Mouse (Mus musculus): ENCODE results near the gene Osbp2. TPM values are rescaled to one million over a fixed set of nuclear protein-coding genes. Genes with fewer than 3 reads are reported as not detected.
A peak's percentile ranks its signal among the peaks of the same experiment; 100 is the strongest.

The Osbp2 gene
- polyA plus RNA-seq, 1 experiment, result 3.3 TPM

DNA sequence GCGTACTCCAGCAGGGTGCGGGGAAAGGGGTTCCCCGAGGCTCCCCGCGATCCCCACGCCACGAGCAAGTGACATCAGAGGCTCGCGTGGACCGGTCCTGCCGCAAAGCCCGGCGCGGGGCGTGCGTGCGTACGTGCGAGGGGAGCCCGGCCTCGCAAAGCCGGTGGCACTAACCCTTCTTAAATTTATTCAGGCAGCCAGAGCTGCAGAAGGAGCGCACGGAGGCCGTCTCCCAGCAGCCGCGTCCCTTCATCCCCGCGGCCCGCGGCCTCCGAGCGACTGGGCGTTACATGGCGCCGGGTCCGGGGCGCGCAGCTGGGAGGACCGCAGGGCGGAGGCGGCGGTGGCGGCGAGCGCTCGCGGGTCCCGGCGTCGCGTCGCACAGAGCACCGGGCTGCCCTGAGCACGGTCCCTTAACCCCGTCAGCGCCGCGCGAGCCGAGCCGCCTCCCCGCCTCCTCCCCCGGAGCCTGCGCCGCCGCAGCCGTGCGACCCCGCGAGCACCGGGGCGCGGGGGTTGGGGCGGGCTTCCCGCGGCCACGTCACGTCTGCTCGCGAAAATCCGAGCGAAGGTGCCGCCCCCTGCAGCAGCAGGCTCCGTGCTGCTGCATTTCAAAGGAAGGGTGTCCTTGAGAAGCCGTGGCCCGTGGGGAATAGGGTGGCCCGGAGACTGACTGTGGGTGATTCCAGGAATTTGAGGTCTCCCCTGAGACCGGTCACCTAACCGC is 101.8 kb downstream of the Osbp2 start:
- peak; percentile 4 for DNase-seq
- H3K27ac ChIP-seq (ENCODE audit: insufficient read depth, low read depth, low read length), result no peak overlapping the region
- 1% methylated on average over 79 of the region's 90 CpGs for WGBS
- no peaks in the 10 kb centered on the region for H3K4me1 ChIP-seq (ENCODE audit: control insufficient read depth, insufficient read depth, low read length)
- H3K4me3 ChIP-seq (ENCODE audit: insufficient read depth, low read depth, low read length), result peak overlapping the region; percentile 54
- no peak for TF ChIP-seq CTCF (conservative IDR thresholded peaks at IDR 0.05; ENCODE audit: insufficient read depth, insufficient read length, low read depth, low read length)
- TF ChIP-seq POLR2A (IDR thresholded peaks at IDR 0.05; ENCODE audit: low read depth, low read length), result no peak
- H3K36me3 ChIP-seq (ENCODE audit: control insufficient read depth, insufficient read depth, low read length), result no peaks in the 10 kb centered on the region
- no peaks in the 10 kb centered on the region for H3K27me3 ChIP-seq (replicated peaks; ENCODE audit: control insufficient read depth, insufficient read depth, low read length)

DNA sequence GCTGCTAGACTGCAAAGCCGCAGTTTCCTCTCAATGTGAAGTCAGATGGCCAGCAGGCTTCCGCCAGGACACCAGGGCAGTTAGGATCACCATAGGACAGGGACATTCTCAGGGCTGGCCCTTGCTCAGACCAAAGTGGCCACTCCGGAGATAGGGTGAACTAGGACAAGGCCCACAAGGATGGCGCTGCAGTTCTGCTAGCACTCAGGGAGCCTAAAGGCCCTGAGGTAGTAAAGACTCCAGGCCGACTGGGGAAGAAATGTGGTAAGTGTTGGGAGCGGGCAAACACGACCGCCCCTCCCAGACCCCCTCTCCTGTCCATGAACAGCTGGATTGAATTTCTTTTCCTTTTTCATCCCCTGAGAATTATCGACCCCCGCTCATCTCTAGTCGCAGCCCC is 102.4 kb downstream of the Osbp2 start:
- Histone ChIP-seq H3K36me3 (ENCODE audit: control insufficient read depth, insufficient read depth, low read length) (no peaks in the 10 kb centered on the region), H3K4me1 (ENCODE audit: control insufficient read depth, insufficient read depth, low read length) (no peaks in the 10 kb centered on the region), H3K27me3 (replicated peaks; ENCODE audit: control insufficient read depth, insufficient read depth, low read length) (no peaks in the 10 kb centered on the region), H3K27ac (ENCODE audit: insufficient read depth, low read depth, low read length) (no peak overlapping the region), H3K4me3 (ENCODE audit: insufficient read depth, low read depth, low read length) (peak overlapping the region; percentile 54; the same call in 1 of the 2 replicates)
- no peak for TF ChIP-seq POLR2A (IDR thresholded peaks at IDR 0.05; ENCODE audit: low read depth, low read length)
- 30% methylated on average over 11 of the region's 11 CpGs for WGBS
- DNase-seq, result no peak

DNA sequence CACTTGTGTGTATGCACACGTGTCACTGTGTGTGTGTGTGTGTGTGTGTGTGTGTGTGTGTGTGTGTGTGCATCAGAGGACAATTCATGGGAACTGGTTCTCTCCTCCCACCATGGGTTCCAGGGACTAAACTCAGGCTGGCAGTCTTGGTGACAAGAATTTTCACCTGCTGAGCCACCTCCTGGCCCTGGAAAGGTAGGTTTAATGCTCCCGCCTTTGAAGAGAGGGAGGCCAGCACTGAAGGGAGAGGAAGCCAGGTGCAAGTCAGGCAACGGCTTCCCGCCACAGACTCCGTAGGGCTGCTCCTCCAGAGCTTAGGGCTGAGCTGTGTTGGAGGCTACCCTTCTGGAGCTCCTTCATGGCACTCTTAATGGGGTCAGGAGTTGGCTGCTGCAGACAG is 104.3 kb downstream of the Osbp2 start:
- 80% methylated on average over 5 of the region's 5 CpGs for WGBS
- TF ChIP-seq POLR2A (IDR thresholded peaks at IDR 0.05; ENCODE audit: low read depth, low read length) (no peak), CTCF (conservative IDR thresholded peaks at IDR 0.05; ENCODE audit: insufficient read depth, insufficient read length, low read depth, low read length) (no peak)
- no peaks in the 10 kb centered on the region for H3K27me3 ChIP-seq (replicated peaks; ENCODE audit: control insufficient read depth, insufficient read depth, low read length)

DNA sequence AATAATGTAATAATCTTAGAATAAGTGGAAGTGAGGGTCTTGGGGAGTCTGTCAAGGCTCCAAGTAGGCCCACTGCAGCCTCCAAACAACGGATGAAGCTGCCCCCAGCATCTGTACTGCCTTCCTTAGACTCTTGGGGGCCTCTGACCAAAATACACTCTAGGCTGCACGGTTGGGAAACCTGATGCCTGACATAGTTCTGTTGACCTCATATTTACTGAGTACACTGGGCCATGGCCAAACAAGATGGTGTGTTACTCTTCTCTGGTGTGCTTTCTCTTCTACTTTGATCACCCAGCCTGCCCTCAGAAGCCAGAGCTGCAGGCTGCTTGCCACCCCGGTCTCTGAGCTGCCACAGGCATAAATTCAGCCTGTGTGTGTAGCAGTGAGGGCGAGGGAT is 108.4 kb downstream of the Osbp2 start:
- H3K4me3 ChIP-seq (ENCODE audit: insufficient read depth, low read depth, low read length), result no peak overlapping the region
- WGBS, result 63% methylated on average over 4 of the region's 4 CpGs
- H3K27me3 ChIP-seq (replicated peaks; ENCODE audit: control insufficient read depth, insufficient read depth, low read length), result no peaks in the 10 kb centered on the region
- H3K36me3 ChIP-seq (ENCODE audit: control insufficient read depth, insufficient read depth, low read length), result no peaks in the 10 kb centered on the region
- H3K4me1 ChIP-seq (ENCODE audit: control insufficient read depth, insufficient read depth, low read length), result no peaks in the 10 kb centered on the region
- TF ChIP-seq CTCF (conservative IDR thresholded peaks at IDR 0.05; ENCODE audit: insufficient read depth, insufficient read length, low read depth, low read length), result no peak
- no peak for TF ChIP-seq POLR2A (IDR thresholded peaks at IDR 0.05; ENCODE audit: low read depth, low read length)
- no peak overlapping the region for H3K27ac ChIP-seq (ENCODE audit: insufficient read depth, low read depth, low read length)
- DNase-seq, result no peak

More for the DNA sequence above, 104.3 kb downstream of the Osbp2 start:
- no peaks in the 10 kb centered on the region for H3K36me3 ChIP-seq (ENCODE audit: control insufficient read depth, insufficient read depth, low read length)
- no peaks in the 10 kb centered on the region for H3K4me1 ChIP-seq (ENCODE audit: control insufficient read depth, insufficient read depth, low read length)
- no peak overlapping the region for H3K4me3 ChIP-seq (ENCODE audit: insufficient read depth, low read depth, low read length)
- DNase-seq, result no peak
- H3K27ac ChIP-seq (ENCODE audit: insufficient read depth, low read depth, low read length), result no peak overlapping the region

DNA sequence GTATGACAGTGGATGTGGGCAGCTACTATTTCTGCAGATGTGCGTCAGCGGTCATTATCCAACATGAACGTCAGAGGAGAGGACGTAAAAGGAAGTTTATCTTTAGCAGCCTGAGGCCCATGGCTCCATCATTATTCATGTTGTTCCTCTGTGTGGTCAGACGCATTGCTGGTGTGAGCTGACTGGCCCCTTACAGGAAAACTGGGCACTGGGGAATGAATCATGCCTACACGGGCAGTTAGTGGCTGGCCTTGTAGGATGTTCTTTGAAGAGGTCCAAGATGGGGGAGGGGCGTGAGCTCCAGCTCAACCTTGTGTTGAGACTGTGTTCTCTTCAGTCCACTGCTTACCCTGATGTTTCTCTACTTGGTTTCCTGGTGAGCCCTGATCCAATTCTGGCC is 109.0 kb downstream of the Osbp2 start:
- H3K27ac ChIP-seq (ENCODE audit: insufficient read depth, low read depth, low read length), result no peak overlapping the region
- no peaks in the 10 kb centered on the region for H3K4me1 ChIP-seq (ENCODE audit: control insufficient read depth, insufficient read depth, low read length)
- H3K4me3 ChIP-seq (ENCODE audit: insufficient read depth, low read depth, low read length), result no peak overlapping the region
- WGBS, result 69% methylated on average over 7 of the region's 7 CpGs
- no peak for DNase-seq
- no peaks in the 10 kb centered on the region for H3K27me3 ChIP-seq (replicated peaks; ENCODE audit: control insufficient read depth, insufficient read depth, low read length)
- TF ChIP-seq POLR2A (IDR thresholded peaks at IDR 0.05; ENCODE audit: low read depth, low read length), result no peak
- no peak for TF ChIP-seq CTCF (conservative IDR thresholded peaks at IDR 0.05; ENCODE audit: insufficient read depth, insufficient read length, low read depth, low read length)
- no peaks in the 10 kb centered on the region for H3K36me3 ChIP-seq (ENCODE audit: control insufficient read depth, insufficient read depth, low read length)

DNA sequence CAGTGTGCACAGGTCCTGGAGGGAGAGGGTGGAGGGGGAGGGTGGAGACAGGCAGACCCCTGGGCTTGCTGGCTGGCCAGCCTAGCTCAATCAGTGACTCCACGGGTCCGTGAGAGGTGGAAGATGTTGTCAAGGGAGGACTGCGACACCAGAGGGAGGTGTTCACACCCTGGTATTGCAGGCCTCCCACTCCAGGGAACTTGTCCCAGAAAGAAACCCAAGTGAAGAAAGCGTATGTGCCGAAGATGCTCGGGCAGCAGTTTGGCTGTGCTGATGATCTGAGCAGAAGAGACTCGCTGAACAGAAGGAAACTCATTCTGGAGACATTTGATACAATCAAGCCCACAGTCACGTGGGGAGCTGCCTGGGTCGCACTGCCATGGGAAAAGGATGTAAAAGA is 109.8 kb downstream of the Osbp2 start:
- H3K4me3 ChIP-seq (ENCODE audit: insufficient read depth, low read depth, low read length), result no peak overlapping the region
- no peaks in the 10 kb centered on the region for H3K36me3 ChIP-seq (ENCODE audit: control insufficient read depth, insufficient read depth, low read length)
- no peaks in the 10 kb centered on the region for H3K27me3 ChIP-seq (replicated peaks; ENCODE audit: control insufficient read depth, insufficient read depth, low read length)
- no peak overlapping the region for H3K27ac ChIP-seq (ENCODE audit: insufficient read depth, low read depth, low read length)
- TF ChIP-seq POLR2A (IDR thresholded peaks at IDR 0.05; ENCODE audit: low read depth, low read length), result no peak
- no peak for TF ChIP-seq CTCF (conservative IDR thresholded peaks at IDR 0.05; ENCODE audit: insufficient read depth, insufficient read length, low read depth, low read length)
- DNase-seq, result no peak
- WGBS, result 43% methylated on average over 9 of the region's 9 CpGs
- H3K4me1 ChIP-seq (ENCODE audit: control insufficient read depth, insufficient read depth, low read length), result no peaks in the 10 kb centered on the region

DNA sequence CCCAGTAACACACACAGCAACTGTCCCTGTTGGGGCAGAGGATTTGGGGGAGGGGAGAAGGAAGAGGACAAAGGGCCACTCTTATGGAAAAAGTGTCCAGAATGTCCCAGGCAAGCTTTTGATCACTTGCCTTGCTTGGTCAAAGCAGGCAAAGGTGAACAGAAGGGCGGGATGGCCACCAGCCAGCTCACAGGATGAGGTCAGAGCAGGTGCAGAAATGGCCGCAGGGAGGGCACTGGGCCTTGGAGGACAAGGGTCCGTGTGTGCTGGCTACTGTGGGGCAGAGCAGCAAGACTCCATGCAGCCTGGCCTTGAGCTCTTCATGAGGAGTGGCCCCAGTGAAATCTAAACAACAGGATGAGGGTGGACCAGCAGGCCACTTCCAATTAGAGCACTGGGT is 110.9 kb downstream of the Osbp2 start:
- no peaks in the 10 kb centered on the region for H3K27me3 ChIP-seq (replicated peaks; ENCODE audit: control insufficient read depth, insufficient read depth, low read length)
- peak; percentile 58 for DNase-seq
- H3K36me3 ChIP-seq (ENCODE audit: control insufficient read depth, insufficient read depth, low read length), result no peaks in the 10 kb centered on the region
- no peaks in the 10 kb centered on the region for H3K4me1 ChIP-seq (ENCODE audit: control insufficient read depth, insufficient read depth, low read length)
- TF ChIP-seq CTCF (conservative IDR thresholded peaks at IDR 0.05; ENCODE audit: insufficient read depth, insufficient read length, low read depth, low read length) (no peak), POLR2A (IDR thresholded peaks at IDR 0.05; ENCODE audit: low read depth, low read length) (no peak)
- H3K27ac ChIP-seq (ENCODE audit: insufficient read depth, low read depth, low read length), result no peak overlapping the region
- 44% methylated on average over 3 of the region's 3 CpGs for WGBS
- H3K4me3 ChIP-seq (ENCODE audit: insufficient read depth, low read depth, low read length), result no peak overlapping the region
